Mouse (Mus musculus) spleen, adult 12 weeks (tissue): Measurements from ENCODE around the gene Ankmy2.

ENCODE experiments used
- DNase-seq: peaks from one replicate; pipeline ENCODE4 v3.0.0; 2022; ENCODE audit warnings: low spot score

Gene Ankmy2

GRCm38 (mm10) chr12:36156637-36157303, at the start of gene Ankmy2:
Ankmy2 (plus strand) TSS chr12:36157114.
- DNase-seq: peak; percentile 82

GRCm38 (mm10) chr12:36108442-36108841, 48.5 kb upstream of the Ankmy2 start:
- DNase-seq: no peak

- DNase-seq: no peak
These were observed 46.5 kb upstream of the Ankmy2 start for GRCm38 (mm10) chr12:36110457-36110856.

GRCm38 (mm10) chr12:36111110-36111509, 45.8 kb upstream of the Ankmy2 start:
- no peak for DNase-seq

GRCm38 (mm10) chr12:36112081-36112480, 44.8 kb upstream of the Ankmy2 start:
- DNase-seq: no peak

- no peak for DNase-seq
These were observed 39.8 kb upstream of the Ankmy2 start for GRCm38 (mm10) chr12:36117161-36117560.

- no peak for DNase-seq
These were observed 37.7 kb upstream of the Ankmy2 start for GRCm38 (mm10) chr12:36119244-36119643.

GRCm38 (mm10) chr12:36126049-36126448, 30.9 kb upstream of the Ankmy2 start:
- no peak for DNase-seq

GRCm38 (mm10) chr12:36129826-36130225, 27.1 kb upstream of the Ankmy2 start:
- no peak for DNase-seq

- DNase-seq: no peak
These were observed 24.7 kb upstream of the Ankmy2 start for GRCm38 (mm10) chr12:36132254-36132653.

GRCm38 (mm10) chr12:36132668-36133067, 24.2 kb upstream of the Ankmy2 start:
- DNase-seq: no peak

GRCm38 (mm10) chr12:36133547-36133946, 23.4 kb upstream of the Ankmy2 start:
- no peak for DNase-seq

GRCm38 (mm10) chr12:36134111-36134510, 22.8 kb upstream of the Ankmy2 start:
- no peak for DNase-seq

- DNase-seq: no peak
These were observed 21.5 kb upstream of the Ankmy2 start for GRCm38 (mm10) chr12:36135409-36135808.

GRCm38 (mm10) chr12:36136285-36136684, 20.6 kb upstream of the Ankmy2 start:
- DNase-seq: no peak

GRCm38 (mm10) chr12:36137192-36137591, 19.7 kb upstream of the Ankmy2 start:
- DNase-seq: no peak

- DNase-seq: no peak
These were observed 16.5 kb upstream of the Ankmy2 start for GRCm38 (mm10) chr12:36140401-36140800.

- no peak for DNase-seq
These were observed 10.5 kb upstream of the Ankmy2 start for GRCm38 (mm10) chr12:36146230-36147011.

- DNase-seq: no peak
These were observed 6.6 kb upstream of the Ankmy2 start for GRCm38 (mm10) chr12:36150265-36150664.

GRCm38 (mm10) chr12:36150737-36151136, 6.2 kb upstream of the Ankmy2 start:
- DNase-seq: no peak

- no peak for DNase-seq
These were observed 1.7 kb upstream of the Ankmy2 start for GRCm38 (mm10) chr12:36155141-36155641.

GRCm38 (mm10) chr12:36156101-36156636, 745 bp upstream of the Ankmy2 start:
- DNase-seq: no peak

GRCm38 (mm10) chr12:36157304-36157637, 357 bp downstream of the Ankmy2 start:
- DNase-seq: no peak
